Mouse (Mus musculus) cerebellum, adult 11 months (tissue): ENCODE results near the gene Rec8.
A peak's percentile ranks its signal among the peaks of the same experiment; 100 is the strongest.

Source experiments
- DNase-seq: peaks from one replicate; pipeline ENCODE4 v3.0.0; 2022

Gene Rec8

GRCm38 (mm10) chr14:55596036-55596690 lies 21.7 kb upstream of the Rec8 start:
- DNase-seq = no peak

- no peak for DNase-seq
Observed at GRCm38 (mm10) chr14:55598521-55599390, 19.1 kb upstream of the Rec8 start.

GRCm38 (mm10) chr14:55603271-55603632 lies 14.6 kb upstream of the Rec8 start, which contains the start of gene Irf9:
Irf9 (plus strand) TSS chr14:55603571.
- DNase-seq = no peak

GRCm38 (mm10) chr14:55603633-55604576 lies 13.9 kb upstream of the Rec8 start:
- peak; percentile 79 for DNase-seq

GRCm38 (mm10) chr14:55604823-55605222 lies 13.0 kb upstream of the Rec8 start:
- no peak for DNase-seq

- DNase-seq = no peak
Observed at GRCm38 (mm10) chr14:55605743-55606459, 11.9 kb upstream of the Rec8 start.

GRCm38 (mm10) chr14:55608339-55608738 lies 9.5 kb upstream of the Rec8 start:
- DNase-seq = no peak

- DNase-seq = no peak
Observed at GRCm38 (mm10) chr14:55613346-55613745, 4.5 kb upstream of the Rec8 start.

- no peak for DNase-seq
Observed at GRCm38 (mm10) chr14:55614565-55615178, 3.2 kb upstream of the Rec8 start.

GRCm38 (mm10) chr14:55615876-55616275 lies 2.0 kb upstream of the Rec8 start:
- no peak for DNase-seq

- DNase-seq = no peak
Observed at GRCm38 (mm10) chr14:55616844-55617243, 993 bp upstream of the Rec8 start.

- peak; percentile 26 for DNase-seq
Observed at GRCm38 (mm10) chr14:55618486-55619195, 804 bp downstream of the Rec8 start.

- DNase-seq = no peak
Observed at GRCm38 (mm10) chr14:55628077-55628827, 10.4 kb downstream of the Rec8 start.

GRCm38 (mm10) chr14:55629312-55629711 lies 11.5 kb downstream of the Rec8 start:
- no peak for DNase-seq

GRCm38 (mm10) chr14:55634874-55635522 lies 17.2 kb downstream of the Rec8 start:
- DNase-seq = peak; percentile 60

GRCm38 (mm10) chr14:55635523-55636007 lies 17.7 kb downstream of the Rec8 start, which contains the start of gene Ipo4:
Ipo4 (minus strand) TSS chr14:55635957.
- DNase-seq = peak; percentile 71

GRCm38 (mm10) chr14:55637795-55638194 lies 20.0 kb downstream of the Rec8 start, which contains the start of gene Gm49378:
Gm49378 (minus strand) TSS chr14:55637895.
- no peak for DNase-seq

GRCm38 (mm10) chr14:55640816-55641215 lies 23.0 kb downstream of the Rec8 start:
- DNase-seq = no peak

GRCm38 (mm10) chr14:55641291-55641690 lies 23.5 kb downstream of the Rec8 start:
- no peak for DNase-seq

- DNase-seq = no peak
Observed at GRCm38 (mm10) chr14:55642679-55643059, 24.8 kb downstream of the Rec8 start.
